17 mouse cellular contexts compared by ENCODE assay signal in the genomic region with DNA sequence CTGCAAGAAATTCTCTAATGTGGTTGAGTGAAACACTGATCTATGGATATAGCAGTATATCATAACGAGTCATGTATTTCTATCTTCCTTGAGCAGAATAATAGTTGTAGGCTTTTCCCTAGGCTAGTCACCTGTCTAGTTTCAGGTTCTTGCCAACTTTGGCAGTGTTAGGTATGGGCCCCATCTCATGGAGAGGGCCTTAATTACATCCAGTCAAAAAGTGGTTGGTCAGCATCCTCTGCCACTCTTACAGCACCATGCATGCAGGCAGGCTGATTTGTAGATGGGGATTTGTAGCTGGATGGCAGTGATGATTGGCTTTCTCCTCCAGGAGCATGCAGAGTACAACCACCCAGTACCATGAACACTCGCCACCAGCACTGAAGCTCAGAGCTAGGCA.
A peak's percentile ranks its signal among the peaks of the same experiment; 100 is the strongest.
DNase-seq lines count a peak whose midpoint lies in the region; ATAC-seq and TF ChIP-seq lines count a peak whose summit lies in the region.
"Had no signal": no experiment of that assay in that cellular context is flagged by ENCODE, and none has a peak within 500 bp of the region (broad histone marks: within the 10 kb centered on the region; RNA-seq: fewer than 3 reads in every experiment).

No protein-coding gene starts in this region.

- peak; percentile 72 for TF ChIP-seq CTCF in heart, adult 2 months (IDR thresholded peaks at IDR 0.05)
- TF ChIP-seq CTCF in left cerebral cortex, adult 2 months (IDR thresholded peaks at IDR 0.05): peak; percentile 31

- H3K4me3 ChIP-seq in heart, adult 2 months: no peak overlapping the region
- H3K4me3 ChIP-seq in heart, embryonic 11.5 days (ENCODE audit: low read depth, low read length): no peak overlapping the region
- H3K4me3 ChIP-seq in left cerebral cortex, adult 2 months: no peak overlapping the region
- H3K4me3 ChIP-seq: embryonic facial prominence, embryonic 15.5 days; hindbrain, embryonic 13.5 days; limb, embryonic 13.5 days had no signal

- H3K9ac ChIP-seq in heart, adult 2 months (ENCODE audit: low read depth, low read length): no peak overlapping the region
- no peak overlapping the region for H3K9ac ChIP-seq in heart, embryonic 11.5 days (ENCODE audit: low read depth, low read length)
- H3K9ac ChIP-seq: embryonic facial prominence, embryonic 15.5 days; forebrain, postnatal 0 days; hindbrain, embryonic 13.5 days; limb, embryonic 13.5 days; lung, embryonic 14.5 days had no signal

- no peak for TF ChIP-seq EP300 in heart, adult 2 months (IDR thresholded peaks at IDR 0.05; ENCODE audit: insufficient read depth, low read depth, low read length)

- no peak for DNase-seq in heart, adult 2 months
- no peak for DNase-seq in left cerebral cortex, adult 2 months (ENCODE audit: extremely low spot score in 1 of 2, low spot score in 2 of 2)
- no peak for DNase-seq in left cerebral cortex, postnatal 4 days
- DNase-seq in brain, adult 2 months (ENCODE audit: low read depth, low spot score): peak; percentile 16
- DNase-seq in lung, postnatal 36 days: peak; percentile 37
- no peak for DNase-seq in layer of hippocampus, postnatal 36 days
- DNase-seq in left cerebral cortex, adult 18-20 months (ENCODE audit: low spot score in 2 of 2): no peak
- DNase-seq: adrenal gland, postnatal 10 days; forebrain, postnatal 0 days; lung, embryonic 14.5 days; midbrain, embryonic 14.5 days; right cerebral cortex, adult 18-20 months; thymus, postnatal 14 days had no signal

- intact Hi-C loops in heart, adult 2 months (cut with DNase I): loop anchor here (2.0 kb wide), 1 partner anchor 203 kb away; a partner anchor contains a TSS
- intact Hi-C loops in left cerebral cortex, adult 2 months (cut with DNase I): loop anchor here (5.0 kb wide), 1 partner anchor 202 kb away; a partner anchor contains a TSS
- intact Hi-C loops in left cerebral cortex, postnatal 4 days (cut with DNase I): no loop called here

- 86% methylated on average over 2 of the region's 2 CpGs for WGBS in heart, adult 2 months
- 89% methylated on average over 2 of the region's 2 CpGs for WGBS in heart, embryonic 11.5 days (ENCODE audit: insufficient replicate concordance)

- no peaks in the 10 kb centered on the region for H3K27me3 ChIP-seq in heart, adult 2 months (ENCODE audit: control insufficient read depth, insufficient read depth, low read length)
- no peaks in the 10 kb centered on the region for H3K27me3 ChIP-seq in heart, embryonic 11.5 days (ENCODE audit: control insufficient read depth, insufficient read depth, low read length)
- H3K27me3 ChIP-seq: embryonic facial prominence, embryonic 15.5 days; hindbrain, embryonic 13.5 days; limb, embryonic 13.5 days had no signal

- no peaks in the 10 kb centered on the region for H3K4me1 ChIP-seq in heart, adult 2 months (ENCODE audit: control insufficient read depth, insufficient read depth, low read length)
- H3K4me1 ChIP-seq in heart, embryonic 11.5 days (ENCODE audit: control insufficient read depth, insufficient read depth, low read length): no peaks in the 10 kb centered on the region
- H3K4me1 ChIP-seq: embryonic facial prominence, embryonic 15.5 days; hindbrain, embryonic 13.5 days; limb, embryonic 13.5 days had no signal

- no peaks in the 10 kb centered on the region for H3K9me3 ChIP-seq in heart, embryonic 11.5 days (replicated peaks; ENCODE audit: control insufficient read depth, low read length)
- H3K9me3 ChIP-seq: embryonic facial prominence, embryonic 15.5 days; hindbrain, embryonic 13.5 days; limb, embryonic 13.5 days had no signal

- ATAC-seq in heart, embryonic 11.5 days (replicated peaks; ENCODE audit: insufficient number of reproducible peaks, low FRiP score, low TSS enrichment): no peak
- ATAC-seq: forebrain, postnatal 0 days had no signal

- TF ChIP-seq POLR2A in heart, adult 2 months (IDR thresholded peaks at IDR 0.05; ENCODE audit: insufficient read depth, low read depth, low read length): no peak

- H3K79me2 ChIP-seq in heart, adult 2 months (replicated peaks; ENCODE audit: control insufficient read depth, insufficient read depth, low read length): no peaks in the 10 kb centered on the region

- H3K27ac ChIP-seq in heart, adult 2 months: no peak overlapping the region
- H3K27ac ChIP-seq in heart, embryonic 11.5 days (ENCODE audit: low read depth, low read length): no peak overlapping the region
- no peak overlapping the region for H3K27ac ChIP-seq in left cerebral cortex, adult 2 months
- H3K27ac ChIP-seq: embryonic facial prominence, embryonic 15.5 days; hindbrain, embryonic 13.5 days; limb, embryonic 13.5 days had no signal

- H3K4me2 ChIP-seq in heart, embryonic 11.5 days: no peak overlapping the region
- H3K4me2 ChIP-seq: embryonic facial prominence, embryonic 15.5 days; hindbrain, embryonic 13.5 days; limb, embryonic 13.5 days; lung, embryonic 14.5 days had no signal

- no peaks in the 10 kb centered on the region for H3K36me3 ChIP-seq in heart, adult 2 months (ENCODE audit: control insufficient read depth, insufficient read depth, low read length)
- H3K36me3 ChIP-seq in heart, embryonic 11.5 days (ENCODE audit: control insufficient read depth, insufficient read depth, low read length): peaks cover 4% of the 10 kb centered on the region
- H3K36me3 ChIP-seq: embryonic facial prominence, embryonic 15.5 days had no signal

Comparison
In these comparisons a context has a peak if more than half of its experiments do, and no peak if none do; other contexts are left out.
1. DNase-seq: peak in brain, adult 2 months (single experiment) and lung, postnatal 36 days (single experiment); none in heart, adult 2 months (0 of 2), left cerebral cortex, adult 2 months (0 of 2), left cerebral cortex, postnatal 4 days (single experiment), layer of hippocampus, postnatal 36 days (0 of 2) and left cerebral cortex, adult 18-20 months (0 of 2).